Mouse (Mus musculus): ENCODE results near the gene Rnh1.

DNA sequence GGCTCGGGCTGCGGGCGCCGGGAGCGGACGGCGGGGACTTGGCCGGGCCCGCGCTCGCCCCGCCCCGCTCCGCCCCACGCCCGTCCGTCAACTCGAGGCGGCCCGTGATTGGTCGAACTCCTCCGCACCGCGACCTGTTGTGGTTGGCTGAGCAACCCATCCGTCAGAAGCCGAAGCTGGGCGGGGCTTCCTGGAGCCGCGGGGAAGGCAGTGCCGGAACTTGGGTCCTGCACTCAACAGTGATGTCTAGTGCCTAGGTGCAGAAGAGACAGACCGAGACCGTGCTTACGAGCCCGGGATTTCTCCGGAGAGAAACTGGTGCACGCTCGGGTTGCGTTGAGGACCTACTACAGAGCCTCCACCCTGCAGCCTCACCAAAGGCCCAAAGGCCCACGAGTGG, 21.3 kb upstream of the Rnh1 start, which contains the start of the genes Hras and Lrrc56:
- TF ChIP-seq POLR2A (IDR thresholded peaks at IDR 0.05; ENCODE audit: extremely low read depth, insufficient read depth, low read length) (peak; percentile 78; the same call in 1 of the 2 replicates), CTCF (IDR thresholded peaks at IDR 0.05; ENCODE audit: low read depth, low read length) (no peak)

Data from liver, adult 2 months (tissue).